Mouse (Mus musculus) myocyte (in vitro differentiated cells): ENCODE measurements around the gene Slc39a13. TPM values are rescaled to one million over a fixed set of nuclear protein-coding genes. Genes with fewer than 3 reads are reported as not detected.
A peak's percentile ranks its signal among the peaks of the same experiment; 100 is the strongest.

ENCODE experiments used
- H3K27me3 ChIP-seq: one replicate; pipeline ENCODE4 v1.6.1; 2011; ENCODE audit not compliant: control insufficient read depth, insufficient read depth, insufficient read length
- H3K36me3 ChIP-seq: one replicate; pipeline ENCODE4 v1.6.1; 2011; ENCODE audit not compliant: control insufficient read depth, insufficient read depth
- H3K4me2 ChIP-seq: one replicate; pipeline ENCODE4 v1.6.1; 2011; ENCODE audit warnings: low read depth, control low read depth
- H3K4me3 ChIP-seq: one replicate; pipeline ENCODE4 v1.5.1; 2011; ENCODE audit warnings: mild to moderate bottlenecking, control low read depth, moderate library complexity
- H3K79me2 ChIP-seq: one replicate; pipeline ENCODE4 v1.6.1; 2011; ENCODE audit not compliant: control insufficient read depth, insufficient read depth
- H3ac ChIP-seq: one replicate; pipeline ENCODE4 v1.6.1; 2011; ENCODE audit not compliant: control insufficient read depth, insufficient read length
- CEBPB ChIP-seq: IDR thresholded peaks from 2 replicates; pipeline ENCODE4 v1.6.1; 2011; ENCODE audit warnings: mild to moderate bottlenecking, moderate library complexity; ENCODE audit not compliant: poor library complexity, insufficient read depth, severe bottlenecking
- E2F4 ChIP-seq: IDR thresholded peaks from one replicate; pipeline ENCODE4 v1.6.1; 2011; ENCODE audit warnings: mild to moderate bottlenecking, control low read depth, moderate library complexity; ENCODE audit not compliant: insufficient read depth
- MAX ChIP-seq: IDR thresholded peaks from one replicate; pipeline ENCODE4 v1.6.1; 2011; ENCODE audit warnings: low read depth, mild to moderate bottlenecking, control low read depth
- MYOD1 ChIP-seq, 3 experiments: IDR thresholded peaks; one replicate each; pipeline ENCODE4 v1.6.1; 2011; ENCODE audit warnings: control low read depth in 2 of 3, low read depth in 2 of 3, mild to moderate bottlenecking in 2 of 3, moderate library complexity in 1 of 3; ENCODE audit not compliant: insufficient read length in 2 of 3, control insufficient read depth in 1 of 3
- MYOG ChIP-seq, 3 experiments: IDR thresholded peaks; one replicate each; pipeline ENCODE4 v1.6.1; 2011; ENCODE audit warnings: control low read depth in 2 of 3, low read depth in 2 of 3, mild to moderate bottlenecking in 2 of 3; ENCODE audit not compliant: insufficient read length in 2 of 3, control insufficient read depth in 1 of 3, insufficient read depth in 1 of 3
- POLR2A ChIP-seq: IDR thresholded peaks from one replicate; pipeline ENCODE4 v1.6.1; 2011; ENCODE audit warnings: low read depth, mild to moderate bottlenecking, control low read depth, moderate library complexity; ENCODE audit not compliant: insufficient read length
- POLR2AphosphoS2 ChIP-seq: IDR thresholded peaks from one replicate; pipeline ENCODE4 v1.6.1; 2011; ENCODE audit warnings: low read depth, control low read depth; ENCODE audit not compliant: insufficient read length
- REST ChIP-seq: IDR thresholded peaks from one replicate; pipeline ENCODE4 v1.6.1; 2011; ENCODE audit warnings: mild to moderate bottlenecking, control low read depth, moderate library complexity; ENCODE audit not compliant: insufficient read depth, insufficient read length
- SRF ChIP-seq: IDR thresholded peaks from one replicate; pipeline ENCODE4 v1.6.1; 2011; ENCODE audit warnings: low read depth; ENCODE audit not compliant: control insufficient read depth, insufficient read length
- TCF12 ChIP-seq: IDR thresholded peaks from one replicate; pipeline ENCODE4 v1.6.1; 2011; ENCODE audit warnings: mild to moderate bottlenecking, control low read depth; ENCODE audit not compliant: poor library complexity, insufficient read depth, severe bottlenecking
- TCF3 ChIP-seq: IDR thresholded peaks from one replicate; pipeline ENCODE4 v1.6.1; 2011; ENCODE audit warnings: low read depth, control low read depth; ENCODE audit not compliant: insufficient read length
- USF1 ChIP-seq: IDR thresholded peaks from one replicate; pipeline ENCODE4 v1.6.1; 2011; ENCODE audit warnings: low read depth, mild to moderate bottlenecking, control low read depth, moderate library complexity
- polyA plus RNA-seq: library from polyadenylated mRNA; unstranded; fragments of >200 nt; fragmentation: generic; extraction: Trizol; gene quantifications from one replicate; pipeline ENCODE4 v1.2.1, GENCODE M21; 2012; ENCODE audit warnings: missing spikeins

Gene Slc39a13
- polyA plus RNA-seq, 1 experiment = 41.1 TPM

DNA sequence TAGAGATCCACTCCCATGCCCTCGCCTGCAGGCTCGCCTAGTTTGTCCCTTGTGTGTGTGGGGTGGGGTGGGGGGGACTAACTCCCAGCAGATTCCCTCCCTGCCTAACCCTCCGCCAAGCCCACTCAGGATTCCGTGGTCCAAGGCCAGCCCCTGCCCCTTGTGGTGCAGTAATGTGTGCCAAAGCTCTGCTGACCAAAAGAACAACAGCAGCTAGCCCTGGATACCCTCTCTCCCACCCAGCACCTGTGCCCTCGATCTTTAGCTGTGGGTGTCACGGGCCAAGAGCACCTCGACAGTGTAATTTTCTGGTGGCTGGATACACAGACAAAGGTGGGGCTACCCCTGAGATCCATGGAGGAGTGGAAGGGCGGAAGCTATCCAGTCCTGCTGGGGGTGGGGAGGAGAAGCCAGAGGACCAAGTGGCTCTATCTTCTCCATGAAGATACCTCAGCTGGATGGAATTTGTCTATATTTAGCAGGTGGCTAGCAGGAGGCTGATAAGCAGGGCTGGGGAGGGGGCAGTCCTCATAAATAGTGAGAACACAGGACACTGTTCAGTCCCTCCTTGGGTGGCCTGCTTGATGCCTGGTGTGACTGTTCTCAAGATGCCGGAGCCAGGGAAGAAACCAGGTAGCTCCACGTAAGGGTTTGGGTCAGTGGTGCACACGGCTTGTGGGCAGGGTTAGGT lies 47.5 kb upstream of the Slc39a13 start, which contains the start of gene Mybpc3:
Gene Mybpc3, plus strand, starts transcription at position 560 of the 691 bp plus-strand sequence.
- TF ChIP-seq TCF12 = no peak
- no peak for TF ChIP-seq POLR2A
- TF ChIP-seq SRF = no peak
- no peak for TF ChIP-seq MAX
- TF ChIP-seq TCF3 = no peak
- no peaks in the 10 kb centered on the region for H3K36me3 ChIP-seq
- H3K27me3 ChIP-seq = peaks cover 45% of the 10 kb centered on the region
- H3K79me2 ChIP-seq = no peaks in the 10 kb centered on the region
- H3K4me3 ChIP-seq = no peak within 1 kb of the TSS
- H3K4me2 ChIP-seq = no peak within 1 kb of the TSS
- H3ac ChIP-seq = no peak within 1 kb of the TSS

- no peak overlapping the region for H3K4me3 ChIP-seq
- TF ChIP-seq E2F4 = no peak
- no peak for TF ChIP-seq MYOG (IDR thresholded peaks at IDR 0.05; ENCODE audit: control insufficient read depth in 1 of 3, insufficient read depth in 1 of 3, insufficient read length in 2 of 3, low read depth in 2 of 3)
- TF ChIP-seq POLR2AphosphoS2 = no peak
- no peak for TF ChIP-seq TCF12
- no peak for TF ChIP-seq POLR2A
- no peak for TF ChIP-seq REST
- no peak overlapping the region for H3K4me2 ChIP-seq
Measured at GRCm38 (mm10) chr2:91116842-91117241, 46.6 kb upstream of the Slc39a13 start.

DNA sequence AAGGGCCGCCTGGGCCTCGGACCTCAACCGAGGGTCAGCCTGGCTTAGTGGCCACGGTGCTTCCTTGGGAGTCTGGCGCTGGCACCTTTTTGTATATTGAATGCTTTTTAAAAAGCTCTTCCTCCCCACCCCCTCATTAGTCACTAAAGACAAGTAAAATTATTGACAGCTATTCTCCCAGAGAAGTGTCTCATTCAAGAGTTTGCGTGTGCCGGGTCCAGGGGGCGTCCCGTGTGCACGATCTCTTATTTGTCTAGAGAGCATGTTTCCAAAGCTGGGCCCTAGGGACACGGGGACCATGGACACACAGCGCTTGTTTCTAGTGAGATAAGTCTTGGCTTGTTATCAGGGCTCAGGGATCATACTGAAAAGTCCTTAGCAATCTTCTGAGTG lies 45.4 kb upstream of the Slc39a13 start:
- Histone ChIP-seq H3K36me3 (no peaks in the 10 kb centered on the region), H3K4me2 (peak overlapping the region; percentile 73), H3K79me2 (no peaks in the 10 kb centered on the region), H3ac (peak overlapping the region; percentile 31), H3K27me3 (peaks cover 26% of the 10 kb centered on the region), H3K4me3 (no peak overlapping the region)
- no peak for TF ChIP-seq USF1
- TF ChIP-seq SRF = no peak
- no peak for TF ChIP-seq TCF3
- no peak for TF ChIP-seq POLR2A
- TF ChIP-seq E2F4 = no peak
- no peak for TF ChIP-seq REST

More at GRCm38 (mm10) chr2:91116842-91117241, 46.6 kb upstream of the Slc39a13 start:
- H3K27me3 ChIP-seq = peaks cover 38% of the 10 kb centered on the region
- no peaks in the 10 kb centered on the region for H3K79me2 ChIP-seq
- no peak overlapping the region for H3ac ChIP-seq
- H3K36me3 ChIP-seq = no peaks in the 10 kb centered on the region

- Histone ChIP-seq H3K36me3 (no peaks in the 10 kb centered on the region), H3K4me2 (peak overlapping the region; percentile 73), H3K79me2 (no peaks in the 10 kb centered on the region), H3K4me3 (no peak overlapping the region), H3ac (peak overlapping the region; percentile 31), H3K27me3 (peaks cover 20% of the 10 kb centered on the region)
- TF ChIP-seq REST (no peak), POLR2A (no peak), TCF3 (no peak), SRF (no peak), CEBPB (no peak), E2F4 (no peak), TCF12 (no peak), MYOG (IDR thresholded peaks at IDR 0.05; ENCODE audit: control insufficient read depth in 1 of 3, insufficient read depth in 1 of 3, insufficient read length in 2 of 3, low read depth in 2 of 3) (peak in 2 of 3 experiments; percentile 21 to 28), MYOD1 (IDR thresholded peaks at IDR 0.05; ENCODE audit: control insufficient read depth in 1 of 3, insufficient read length in 2 of 3, low read depth in 2 of 3) (peak in 1 of 3 experiments; percentile 29), USF1 (no peak), MAX (no peak), POLR2AphosphoS2 (no peak)
Measured at GRCm38 (mm10) chr2:91114781-91115577, 44.8 kb upstream of the Slc39a13 start.

DNA sequence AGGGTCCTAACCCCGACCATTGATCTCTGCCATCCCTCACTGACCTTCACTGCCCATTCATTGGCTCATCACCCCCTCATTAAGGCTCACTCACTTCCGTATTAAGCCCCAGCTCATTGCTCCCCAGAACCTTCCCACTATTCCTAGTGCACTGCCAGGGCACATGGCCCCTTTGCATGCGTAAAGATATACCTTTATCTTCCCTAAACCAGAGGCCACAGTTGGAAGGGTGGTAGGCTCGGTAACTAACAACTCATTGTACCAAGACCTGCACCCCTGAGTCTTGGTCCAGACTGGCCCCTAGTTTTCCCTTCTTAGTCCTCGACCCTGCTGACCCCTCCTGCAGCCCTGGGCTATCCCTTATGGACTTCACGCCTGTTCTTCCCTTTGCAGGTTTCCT lies 43.6 kb upstream of the Slc39a13 start:
- no peaks in the 10 kb centered on the region for H3K79me2 ChIP-seq
- H3K4me3 ChIP-seq = no peak overlapping the region
- no peak for TF ChIP-seq E2F4
- TF ChIP-seq POLR2AphosphoS2 = no peak
- TF ChIP-seq POLR2A = no peak
- no peak for TF ChIP-seq MAX
- TF ChIP-seq MYOG (IDR thresholded peaks at IDR 0.05; ENCODE audit: control insufficient read depth in 1 of 3, insufficient read depth in 1 of 3, insufficient read length in 2 of 3, low read depth in 2 of 3) = no peak
- TF ChIP-seq USF1 = no peak
- TF ChIP-seq TCF3 = no peak
- no peak for TF ChIP-seq SRF
- TF ChIP-seq TCF12 = no peak
- no peak for TF ChIP-seq REST
- TF ChIP-seq MYOD1 (IDR thresholded peaks at IDR 0.05; ENCODE audit: control insufficient read depth in 1 of 3, insufficient read length in 2 of 3, low read depth in 2 of 3) = no peak
- no peak for TF ChIP-seq CEBPB
- no peak overlapping the region for H3ac ChIP-seq
- no peaks in the 10 kb centered on the region for H3K36me3 ChIP-seq
- no peak overlapping the region for H3K4me2 ChIP-seq
- peaks cover 11% of the 10 kb centered on the region for H3K27me3 ChIP-seq
